Mouse (Mus musculus): Measurements from ENCODE around the gene Cntn3.

- TF ChIP-seq POLR2A (IDR thresholded peaks at IDR 0.05; ENCODE audit: borderline replicate concordance, extremely low read depth, low read depth, low read length) (no peak), CTCF (IDR thresholded peaks at IDR 0.05; ENCODE audit: insufficient read depth, low read length) (no peak)
Observed at GRCm38 (mm10) chr6:102520977-102521376, 51.9 kb downstream of the Cntn3 start.

All from lung, adult 2 months (tissue).